Mouse (Mus musculus) layer of hippocampus, adult 11-12 months (tissue): ENCODE data around the gene Atp2a3.

Experiments
- DNase-seq: peaks from one replicate; pipeline ENCODE4 v3.0.0; 2022; ENCODE audit warnings: low spot score

The Atp2a3 gene

GRCm38 (mm10) chr11:73036889-73037288 lies 75.9 kb downstream of the Atp2a3 start:
- DNase-seq: no peak

GRCm38 (mm10) chr11:73037691-73038090 lies 76.7 kb downstream of the Atp2a3 start:
- DNase-seq: no peak

DNA sequence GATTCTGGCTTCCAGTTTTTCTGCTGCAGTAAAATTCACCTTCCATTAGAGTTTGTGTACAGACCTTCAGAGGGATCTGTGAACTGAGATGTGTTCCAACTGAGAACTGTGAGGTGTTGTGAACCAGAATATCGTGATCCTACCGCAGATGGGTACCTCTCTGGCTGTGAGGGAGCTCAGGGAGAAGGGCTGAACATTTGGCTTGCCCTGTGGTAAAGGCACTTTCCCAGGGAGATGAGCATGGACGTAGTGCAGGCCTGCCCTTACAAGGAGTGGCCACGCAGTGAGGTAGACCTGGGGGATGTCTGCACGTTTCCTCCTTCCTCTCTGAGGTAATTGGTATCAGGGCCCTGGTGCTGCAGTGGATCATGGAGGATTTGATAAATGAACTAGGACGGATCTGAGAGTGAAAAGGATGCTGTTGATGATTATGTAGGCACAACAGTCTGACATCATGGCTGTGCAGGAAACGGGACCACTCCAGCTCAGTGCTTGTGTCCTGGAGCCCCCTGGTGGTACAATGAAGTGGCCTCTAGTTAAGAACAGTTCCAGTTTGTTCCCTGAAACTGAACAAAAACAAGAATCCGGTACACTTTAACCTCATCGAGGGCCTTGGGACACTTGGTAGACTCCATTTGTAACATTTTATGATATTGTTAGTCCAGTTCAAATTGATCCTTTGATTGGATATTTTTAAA lies 78.3 kb downstream of the Atp2a3 start:
- peak; percentile 80 for DNase-seq
